Mouse (Mus musculus): ENCODE measurements at regions not wholly inside any gene's neighbourhood (a gene's known extent, or its start where the extent isn't known, plus 50 kb on each side); places are given as distances from the start of the nearest gene placed in this dataset.

GRCm38 (mm10) chr6:135642711-135643110, 280.4 kb downstream of the Emp1 start:
- TF ChIP-seq CTCF (IDR thresholded peaks at IDR 0.05; ENCODE audit: low read depth, low read length) (no peak), EP300 (IDR thresholded peaks at IDR 0.05; ENCODE audit: insufficient read depth, low read depth, low read length) (no peak), POLR2A (IDR thresholded peaks at IDR 0.05; ENCODE audit: insufficient read depth, low read length) (no peak)

Measured in ES-Bruce4 (cell line).